In the genomic region with DNA sequence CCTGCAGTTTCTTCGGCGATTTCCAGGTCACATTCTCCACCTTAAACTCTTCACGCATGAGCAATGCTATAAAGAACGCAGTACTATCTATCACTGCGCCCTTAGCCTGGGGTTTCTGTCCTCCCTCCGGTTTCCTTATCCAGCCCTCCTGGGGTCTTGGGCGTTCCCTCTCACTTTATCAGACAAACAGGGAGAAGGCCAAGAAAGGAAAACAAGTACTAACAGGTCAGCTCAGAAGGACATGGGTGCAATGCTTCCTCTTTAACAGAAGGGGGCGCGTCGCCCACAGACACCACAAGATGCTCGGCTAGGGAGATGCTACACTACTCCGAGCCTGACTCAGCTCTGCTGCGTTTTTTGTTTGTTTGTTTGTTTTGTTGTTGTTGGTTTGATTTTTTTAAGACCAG, we compare ENCODE assay signal across 10 mouse cellular contexts. TPM values are rescaled to one million over a fixed set of nuclear protein-coding genes. Genes with fewer than 3 reads are reported as not detected.
A peak's percentile ranks its signal among the peaks of the same experiment; 100 is the strongest.
DNase-seq lines count a peak whose midpoint lies in the region; ATAC-seq and TF ChIP-seq lines count a peak whose summit lies in the region.
"Had no signal": no experiment of that assay in that cellular context is flagged by ENCODE, and none has a peak within 500 bp of the region (broad histone marks: within the 10 kb centered on the region; RNA-seq: fewer than 3 reads in every experiment).

No protein-coding gene starts in this region.

- H3K27me3 ChIP-seq in heart, embryonic 10.5 days (ENCODE audit: insufficient read depth, poor library complexity, severe bottlenecking), result peaks cover 12% of the 10 kb centered on the region
- H3K27me3 ChIP-seq in intestine, postnatal 0 days (replicated peaks; ENCODE audit: control insufficient read depth, insufficient read depth, low read length), result no peaks in the 10 kb centered on the region
- H3K27me3 ChIP-seq in stomach, embryonic 14.5 days (ENCODE audit: control insufficient read depth, insufficient read depth, low read length), result no peaks in the 10 kb centered on the region
- H3K27me3 ChIP-seq: embryonic facial prominence, embryonic 12.5 days; neural tube, embryonic 12.5 days had no signal

- no peak overlapping the region for H3K9ac ChIP-seq in intestine, postnatal 0 days (ENCODE audit: low read depth, low read length)
- no peak overlapping the region for H3K9ac ChIP-seq in stomach, embryonic 14.5 days (replicated peaks; ENCODE audit: low read depth, low read length)
- H3K9ac ChIP-seq: embryonic facial prominence, embryonic 12.5 days; neural tube, embryonic 12.5 days had no signal

- H3K36me3 ChIP-seq in heart, embryonic 10.5 days, result no peaks in the 10 kb centered on the region
- H3K36me3 ChIP-seq in intestine, postnatal 0 days (ENCODE audit: control insufficient read depth, insufficient read depth), result no peaks in the 10 kb centered on the region
- H3K36me3 ChIP-seq in stomach, embryonic 14.5 days (ENCODE audit: control insufficient read depth, insufficient read depth, low read length), result no peaks in the 10 kb centered on the region
- H3K36me3 ChIP-seq: embryonic facial prominence, embryonic 12.5 days; neural tube, embryonic 12.5 days had no signal

- 0 out of 2 replicates have a peak, but pooled peaks have one; percentile 31 for ATAC-seq in intestine, postnatal 0 days
- ATAC-seq in stomach, embryonic 14.5 days (ENCODE audit: insufficient number of reproducible peaks, insufficient read depth, low FRiP score, low read depth), result peak; percentile 53; the same call in 1 of the 2 replicates

- H3K4me1 ChIP-seq in heart, embryonic 10.5 days, result peaks cover 24% of the 10 kb centered on the region
- H3K4me1 ChIP-seq in bone marrow macrophage, adult 2 months (ENCODE audit: control insufficient read depth, insufficient read depth, low read length), result peaks cover 3% of the 10 kb centered on the region; the same call in 1 of the 2 replicates
- no peaks in the 10 kb centered on the region for H3K4me1 ChIP-seq in intestine, postnatal 0 days (replicated peaks; ENCODE audit: control insufficient read depth, insufficient read depth, low read length)
- 0 out of 2 replicates have a peak, but pooled peaks cover 2% of the 10 kb centered on the region for H3K4me1 ChIP-seq in stomach, embryonic 14.5 days (ENCODE audit: control insufficient read depth, insufficient read depth, low read length)
- H3K4me1 ChIP-seq: embryonic facial prominence, embryonic 12.5 days; neural tube, embryonic 12.5 days had no signal

- peak; percentile 90 for DNase-seq in heart, embryonic 10.5 days (ENCODE audit: low spot score)
- no peak for DNase-seq in heart, adult 8-10 months (ENCODE audit: low spot score)
- DNase-seq in A20 (ENCODE audit: low read depth, low spot score), result peak; percentile 71
- no peak for DNase-seq in layer of hippocampus, postnatal 10 days (ENCODE audit: low spot score in 2 of 2)
- DNase-seq in adrenal gland, postnatal 14 days, result no peak

- WGBS in heart, embryonic 10.5 days, result 17% methylated on average over 13 of the region's 13 CpGs
- WGBS in intestine, postnatal 0 days, result 20% methylated on average over 13 of the region's 13 CpGs
- 24% methylated on average over 13 of the region's 13 CpGs for WGBS in stomach, embryonic 14.5 days

- no peak overlapping the region for H3K4me2 ChIP-seq in intestine, postnatal 0 days (replicated peaks; ENCODE audit: low read depth)
- no peak overlapping the region for H3K4me2 ChIP-seq in stomach, embryonic 14.5 days (replicated peaks; ENCODE audit: low read depth, low read length)
- H3K4me2 ChIP-seq: embryonic facial prominence, embryonic 12.5 days; neural tube, embryonic 12.5 days had no signal

- no peak for TF ChIP-seq POLR2A in bone marrow macrophage, adult 2 months (IDR thresholded peaks at IDR 0.05; ENCODE audit: borderline replicate concordance, low read depth, low read length)

- H3K4me3 ChIP-seq in heart, embryonic 10.5 days, result no peak overlapping the region
- no peak overlapping the region for H3K4me3 ChIP-seq in bone marrow macrophage, adult 2 months (ENCODE audit: insufficient read depth, low read length)
- H3K4me3 ChIP-seq in intestine, postnatal 0 days (ENCODE audit: low read depth, low read length), result no peak overlapping the region
- no peak overlapping the region for H3K4me3 ChIP-seq in stomach, embryonic 14.5 days (ENCODE audit: low read depth, low read length)
- H3K4me3 ChIP-seq: embryonic facial prominence, embryonic 12.5 days; neural tube, embryonic 12.5 days had no signal

- peak overlapping the region; percentile 37; the same call in 1 of the 2 replicates for H3K27ac ChIP-seq in heart, embryonic 10.5 days
- H3K27ac ChIP-seq in bone marrow macrophage, adult 2 months (ENCODE audit: insufficient read depth, low read depth, low read length), result no peak overlapping the region
- no peak overlapping the region for H3K27ac ChIP-seq in intestine, postnatal 0 days (ENCODE audit: low read depth, low read length)
- H3K27ac ChIP-seq in stomach, embryonic 14.5 days (ENCODE audit: low read length), result no peak overlapping the region
- H3K27ac ChIP-seq: embryonic facial prominence, embryonic 12.5 days; neural tube, embryonic 12.5 days had no signal

- H3K9me3 ChIP-seq in heart, embryonic 10.5 days, result no peaks in the 10 kb centered on the region
- no peaks in the 10 kb centered on the region for H3K9me3 ChIP-seq in intestine, postnatal 0 days (ENCODE audit: control insufficient read depth)
- H3K9me3 ChIP-seq in stomach, embryonic 14.5 days (ENCODE audit: control insufficient read depth, low read depth, low read length), result no peaks in the 10 kb centered on the region
- H3K9me3 ChIP-seq: embryonic facial prominence, embryonic 12.5 days; neural tube, embryonic 12.5 days had no signal

- peak; percentile 56 for TF ChIP-seq CTCF in bone marrow macrophage, adult 2 months (IDR thresholded peaks at IDR 0.05; ENCODE audit: low read depth, low read length)
- TF ChIP-seq CTCF in intestine, postnatal 0 days (IDR thresholded peaks at IDR 0.05; ENCODE audit: low read depth), result peak; percentile 85

RNA-seq across cellular contexts. Expression of a gene that starts 11.3 kb away (rescaled TPM):
- 245 and 506 TPM in 2 replicates for polyA plus RNA-seq in heart, embryonic 10.5 days (2016; fragmentation: Nextera tagmentation; extraction: Ambion mirVana)
- 1,000 to 10,000 TPM; 6,025 to 7,484 (median 6,750) TPM for total RNA-seq in heart, adult 8-10 months (2022)
- polyA plus RNA-seq in bone marrow macrophage, adult 2 months (2012; ENCODE audit: insufficient read depth, insufficient read length, missing spikeins), result 3.0 and 3.9 TPM in 2 replicates
- polyA plus RNA-seq in intestine, postnatal 0 days (2015; fragmentation: Nextera tagmentation; extraction: Ambion mirVana), result 5.0 and 7.1 TPM in 2 replicates
- 5.1 and 5.6 TPM in 2 replicates for polyA plus RNA-seq in stomach, embryonic 14.5 days (2014; fragmentation: Nextera tagmentation; extraction: Ambion mirVana)
- total RNA-seq in layer of hippocampus, postnatal 10 days (2021), result 100 to 1,000 TPM; 142 to 168 TPM
- 185 and 345 TPM in 2 replicates for total RNA-seq in adrenal gland, postnatal 14 days (2021)

RNA-seq across cellular contexts. Expression of a gene that starts 11.3 kb away (rescaled TPM):
- 0.58 and 1.1 TPM in 2 replicates for polyA plus RNA-seq in heart, embryonic 10.5 days (2016; fragmentation: Nextera tagmentation; extraction: Ambion mirVana)
- total RNA-seq in heart, adult 8-10 months (2022), result under 1 TPM in 1 of 4 experiments, not detected in 3; 0.91 TPM
- polyA plus RNA-seq in bone marrow macrophage, adult 2 months (2012; ENCODE audit: insufficient read depth, insufficient read length, missing spikeins), result not detected in 2 replicates
- not detected in 2 replicates for polyA plus RNA-seq in intestine, postnatal 0 days (2015; fragmentation: Nextera tagmentation; extraction: Ambion mirVana)
- polyA plus RNA-seq in stomach, embryonic 14.5 days (2014; fragmentation: Nextera tagmentation; extraction: Ambion mirVana), result not detected in 2 replicates
- not detected for total RNA-seq in layer of hippocampus, postnatal 10 days (2021)
- total RNA-seq in adrenal gland, postnatal 14 days (2021), result 1.5 TPM in 1 of 2 replicates, not detected in the other
- polyA plus RNA-seq: embryonic facial prominence, embryonic 12.5 days; neural tube, embryonic 12.5 days had no signal

RNA-seq across cellular contexts. Expression of a gene that starts 18.1 kb away (rescaled TPM):
- 5.4 and 12.1 TPM in 2 replicates for polyA plus RNA-seq in heart, embryonic 10.5 days (2016; fragmentation: Nextera tagmentation; extraction: Ambion mirVana)
- 1 to 10 TPM; 1.9 to 3.7 (median 2.6) TPM for total RNA-seq in heart, adult 8-10 months (2022)
- polyA plus RNA-seq in bone marrow macrophage, adult 2 months (2012; ENCODE audit: insufficient read depth, insufficient read length, missing spikeins), result 1.0 and 1.3 TPM in 2 replicates
- 21.5 and 26.1 TPM in 2 replicates for polyA plus RNA-seq in intestine, postnatal 0 days (2015; fragmentation: Nextera tagmentation; extraction: Ambion mirVana)
- 39.9 and 40.7 TPM in 2 replicates for polyA plus RNA-seq in stomach, embryonic 14.5 days (2014; fragmentation: Nextera tagmentation; extraction: Ambion mirVana)
- 1 to 10 TPM; 6.3 to 6.4 TPM for total RNA-seq in layer of hippocampus, postnatal 10 days (2021)
- total RNA-seq in adrenal gland, postnatal 14 days (2021), result 0.98 and 2.2 TPM in 2 replicates

Comparison
In these comparisons a context has a peak if more than half of its experiments do, and no peak if none do; other contexts are left out.
1. DNase-seq: peak in heart, embryonic 10.5 days (single experiment) and A20 (single experiment); none in heart, adult 8-10 months (single experiment), layer of hippocampus, postnatal 10 days (0 of 2) and adrenal gland, postnatal 14 days (single experiment).
2. RNA of a gene that starts 11.3 kb away (polyA plus RNA-seq): 245 to 506 TPM in heart, embryonic 10.5 days; 5.0 to 7.1 TPM in intestine, postnatal 0 days, 5.1 to 5.6 TPM in stomach, embryonic 14.5 days and 3.0 to 3.9 TPM in bone marrow macrophage, adult 2 months; every median in the first group is over 10 times any median in the second.